Mouse (Mus musculus) cortical plate, adult 2 months (tissue): Measurements from ENCODE around the gene Pid1. TPM values are rescaled to one million over a fixed set of nuclear protein-coding genes. Genes with fewer than 3 reads are reported as not detected.

Source experiments
- H3K27ac ChIP-seq: fragments of 200-500 bp; 2 replicates; pipeline ENCODE4 v1.5.1; 2012; ENCODE audit warnings: low read length, control low read depth, inconsistent platforms; ENCODE audit not compliant: insufficient read depth
- H3K4me1 ChIP-seq: fragments of 200-500 bp; 2 replicates; pipeline ENCODE4 v1.6.1; 2011; ENCODE audit warnings: low read length; ENCODE audit not compliant: control insufficient read depth, insufficient read depth
- H3K4me3 ChIP-seq: fragments of 200-500 bp; 2 replicates; pipeline ENCODE4 v1.5.1; 2011; ENCODE audit warnings: mild to moderate bottlenecking, low read length, control low read depth; ENCODE audit not compliant: insufficient read depth
- CTCF ChIP-seq: fragments of 200-500 bp; IDR thresholded peaks from 2 replicates; pipeline ENCODE4 v1.5.1; 2011; ENCODE audit warnings: mild to moderate bottlenecking, control low read depth, low read length; ENCODE audit not compliant: insufficient read depth; ENCODE audit errors: extremely low read depth
- POLR2A ChIP-seq: fragments of 200-500 bp; IDR thresholded peaks from 2 replicates; pipeline ENCODE4 v1.6.1; 2011; ENCODE audit warnings: mild to moderate bottlenecking, low read length, control low read depth; ENCODE audit not compliant: insufficient read depth; ENCODE audit errors: extremely low read depth
- polyA plus RNA-seq: library from polyadenylated mRNA; depleted of rRNA; stranded (reverse); fragments of >200 nt; gene quantifications from 2 replicates; pipeline ENCODE4 v1.2.3, GENCODE M21; 2012

Gene Pid1
- polyA plus RNA-seq, 1 experiment, result 22.3 TPM

GRCm38 (mm10) chr1:84012871-84013375 is 351.1 kb downstream of the Pid1 start:
- Histone ChIP-seq H3K4me3 (no peak overlapping the region), H3K4me1 (no peaks in the 10 kb centered on the region), H3K27ac (no peak overlapping the region)
- TF ChIP-seq POLR2A, result no peak

GRCm38 (mm10) chr1:84002630-84003029 is 361.4 kb downstream of the Pid1 start:
- no peak for TF ChIP-seq POLR2A
- no peak for TF ChIP-seq CTCF
- Histone ChIP-seq H3K4me1 (no peaks in the 10 kb centered on the region), H3K4me3 (no peak overlapping the region), H3K27ac (no peak overlapping the region)
